Mouse (Mus musculus) ovary, postnatal 10 days (tissue): ENCODE results near the gene Lrrc41.

Experiments used
- DNase-seq: peaks from one replicate; pipeline ENCODE4 v3.0.0; 2022; ENCODE audit warnings: low spot score

Gene Lrrc41

DNA sequence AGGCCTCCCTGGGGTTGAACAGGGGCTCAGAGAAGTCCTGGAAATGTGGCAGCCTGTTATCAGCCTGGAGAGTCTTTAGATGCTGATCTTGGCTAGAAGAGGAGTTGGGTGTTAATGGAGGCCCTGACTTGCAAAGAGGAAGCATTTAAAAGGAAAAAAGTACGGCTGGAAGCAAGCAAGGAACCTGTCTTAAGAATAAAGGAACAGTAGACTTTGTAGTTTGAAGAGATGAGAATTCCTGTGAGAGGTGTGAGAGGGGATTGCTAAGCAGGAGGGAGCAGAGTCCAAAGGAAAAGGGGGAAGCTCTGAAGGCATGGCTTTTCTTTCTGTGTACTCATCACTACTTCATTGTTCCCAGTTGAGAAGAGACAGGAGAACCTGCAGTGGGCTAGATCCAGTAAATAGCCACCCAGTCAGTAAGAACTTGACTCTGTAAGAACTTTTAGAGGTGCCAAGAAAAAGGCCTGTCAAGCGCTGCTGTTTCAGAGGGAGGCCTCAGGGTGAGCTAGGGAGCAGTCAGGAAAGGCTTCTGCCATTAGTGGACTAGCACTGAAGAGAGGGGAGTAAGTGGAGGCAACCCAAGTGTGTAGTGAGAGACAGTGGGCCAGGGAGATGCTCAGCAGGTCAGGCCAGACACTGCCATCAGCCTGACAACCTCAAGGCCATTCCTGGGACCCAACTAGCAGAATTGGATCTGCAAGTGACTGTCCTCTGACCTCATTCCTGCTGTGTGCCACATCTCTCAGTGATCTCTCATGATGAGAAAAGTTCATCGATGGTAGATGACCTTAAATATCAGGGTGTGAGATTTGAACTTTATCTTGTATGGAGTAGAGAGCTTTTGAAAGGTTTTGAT, 2.4 kb downstream of the Lrrc41 start:
- DNase-seq, result no peak

DNA sequence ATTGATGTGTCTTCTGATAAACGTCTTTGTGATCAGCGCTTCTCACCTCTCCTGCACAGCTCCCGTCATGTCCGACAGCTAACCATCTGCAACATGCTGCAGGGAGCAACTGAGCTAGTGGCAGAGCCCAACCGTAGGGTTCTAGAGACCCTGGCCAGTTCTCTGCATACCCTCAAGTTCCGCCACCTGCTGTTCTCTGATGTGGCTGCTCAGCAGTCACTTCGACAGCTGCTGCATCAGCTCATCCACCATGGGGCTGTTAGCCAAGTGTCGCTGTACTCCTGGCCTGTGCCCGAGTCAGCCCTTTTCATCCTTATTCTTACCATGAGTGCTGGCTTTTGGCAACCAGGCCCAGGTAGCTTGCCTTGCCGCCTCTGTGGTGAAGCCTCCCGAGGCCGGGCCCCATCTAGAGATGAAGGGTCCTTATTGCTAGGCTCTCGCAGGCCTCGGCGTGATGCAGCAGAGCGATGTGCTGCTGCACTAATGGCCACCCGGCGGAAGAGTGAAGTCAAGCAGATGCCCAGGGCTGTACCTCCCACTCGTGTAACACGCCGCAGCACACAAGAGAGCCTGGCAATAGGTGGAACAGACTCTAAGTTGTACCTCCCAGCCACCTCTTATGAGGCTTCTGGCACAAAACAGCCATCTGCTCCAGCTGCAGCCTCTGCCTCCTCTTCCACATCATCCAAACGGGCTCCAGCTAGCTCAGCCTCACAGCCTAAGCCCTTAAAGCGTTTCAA, 13.6 kb downstream of the Lrrc41 start:
- no peak for DNase-seq

DNA sequence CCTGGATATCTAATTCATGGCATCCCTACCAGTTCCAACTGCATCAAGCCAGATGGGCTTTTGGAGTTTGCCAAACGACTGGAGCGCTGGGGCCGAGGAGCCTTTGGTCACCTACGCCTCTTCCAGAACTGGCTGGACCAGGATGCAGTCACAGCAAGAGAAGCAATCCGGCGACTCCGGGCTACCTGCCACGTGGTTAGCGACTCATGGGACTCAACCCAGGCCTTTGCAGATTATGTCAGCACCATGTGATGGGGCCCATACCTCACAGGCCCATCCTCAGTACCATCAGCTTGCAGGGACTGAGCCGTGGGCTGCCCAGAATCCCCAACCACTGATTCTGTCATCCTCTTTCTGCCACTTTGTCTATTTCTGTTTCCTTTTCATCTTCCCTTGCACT, 21.2 kb downstream of the Lrrc41 start:
- no peak for DNase-seq

DNA sequence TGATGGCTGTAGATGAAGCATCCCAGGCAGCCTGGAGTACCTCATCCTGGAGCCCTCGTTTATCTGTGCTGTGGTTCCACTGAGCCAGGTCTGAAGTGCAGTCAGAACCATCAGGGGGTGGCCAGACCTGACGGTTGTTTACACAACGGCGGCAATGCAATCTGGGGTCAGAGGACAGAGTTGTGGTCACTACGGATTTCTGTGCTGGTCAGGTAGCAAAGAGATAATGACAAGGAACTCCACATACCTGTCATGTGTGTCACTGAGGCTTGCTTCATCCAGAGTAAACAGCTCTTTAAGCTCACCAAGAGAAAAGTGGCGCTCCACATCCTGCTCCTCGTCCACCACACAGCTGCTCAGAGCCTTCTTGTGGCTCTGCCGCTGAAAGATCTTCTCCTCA, 22.1 kb downstream of the Lrrc41 start:
- no peak for DNase-seq

DNA sequence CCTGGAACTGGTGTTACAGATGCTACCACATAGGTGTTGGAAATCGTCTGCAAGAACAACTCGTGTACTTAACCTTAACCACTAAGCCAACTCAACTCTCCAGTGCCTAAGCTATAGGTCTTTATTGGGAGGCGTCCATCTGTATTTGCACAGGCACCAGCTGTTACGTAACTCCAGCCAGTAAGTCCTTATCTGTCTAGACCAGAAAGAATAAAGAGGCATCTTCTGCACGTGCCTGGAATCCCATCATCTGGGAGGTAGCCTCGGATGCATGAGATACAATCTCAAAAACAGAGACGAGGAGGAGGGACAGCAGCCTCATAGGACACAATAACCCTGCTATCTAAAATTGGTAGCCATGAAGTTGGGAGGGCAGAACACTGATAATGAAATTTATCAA, 25.9 kb downstream of the Lrrc41 start:
- no peak for DNase-seq

DNA sequence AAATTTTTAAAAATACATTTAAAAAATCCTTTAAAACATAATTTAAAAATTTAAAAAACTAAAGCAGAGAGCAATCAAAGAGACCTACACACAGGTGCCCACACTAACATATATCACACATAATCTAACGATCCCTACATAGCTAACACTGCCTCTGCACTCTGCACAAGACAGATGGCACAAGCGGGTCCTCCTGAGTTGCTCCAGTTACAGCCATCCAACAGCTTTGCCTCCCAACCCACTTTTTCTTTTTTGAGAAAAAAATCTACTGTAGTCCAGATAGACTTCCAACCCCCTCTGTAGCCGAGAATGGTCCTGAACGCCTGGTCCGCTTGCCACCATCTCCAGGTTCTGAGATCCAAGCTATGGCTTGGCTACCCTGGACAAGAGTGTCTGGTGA, 30.2 kb downstream of the Lrrc41 start:
- DNase-seq, result no peak

DNA sequence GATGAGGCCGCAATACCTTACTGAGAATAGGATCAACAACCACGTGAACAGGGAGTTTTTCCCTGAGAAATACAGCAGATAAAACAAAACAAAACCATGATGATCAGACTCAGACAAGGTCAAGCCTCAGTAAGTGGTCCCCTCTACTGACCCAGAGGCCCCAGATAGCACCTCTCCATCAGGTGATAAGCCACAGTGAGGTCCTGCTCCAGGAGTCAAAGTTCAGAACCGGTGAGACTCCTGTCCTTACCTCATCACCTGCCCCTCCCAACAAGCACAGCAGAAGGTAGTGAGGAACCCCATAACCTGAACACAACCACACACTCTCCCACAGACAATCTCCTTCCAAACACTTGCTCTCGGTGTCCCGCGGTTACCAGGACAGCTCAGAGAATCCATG, 35.6 kb downstream of the Lrrc41 start:
- DNase-seq, result no peak

DNA sequence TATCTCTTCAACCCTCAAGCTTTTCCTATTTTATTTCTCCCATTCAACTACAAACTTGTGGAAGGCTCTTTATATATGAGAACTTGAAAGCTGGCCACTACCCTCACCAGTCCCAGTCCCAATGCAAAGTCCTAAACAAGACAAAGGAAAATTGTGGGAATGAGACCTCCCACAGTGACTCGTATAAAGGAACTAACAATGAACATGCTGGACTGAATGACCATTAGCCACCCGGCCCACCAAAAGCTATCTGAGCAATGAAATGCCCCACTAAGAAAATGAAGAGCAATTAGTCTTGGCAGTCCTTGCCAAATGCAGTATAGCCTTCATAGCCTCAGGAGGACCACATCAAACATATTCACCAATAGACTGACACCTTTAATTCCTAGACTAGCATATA, 36.4 kb downstream of the Lrrc41 start:
- DNase-seq, result no peak

DNA sequence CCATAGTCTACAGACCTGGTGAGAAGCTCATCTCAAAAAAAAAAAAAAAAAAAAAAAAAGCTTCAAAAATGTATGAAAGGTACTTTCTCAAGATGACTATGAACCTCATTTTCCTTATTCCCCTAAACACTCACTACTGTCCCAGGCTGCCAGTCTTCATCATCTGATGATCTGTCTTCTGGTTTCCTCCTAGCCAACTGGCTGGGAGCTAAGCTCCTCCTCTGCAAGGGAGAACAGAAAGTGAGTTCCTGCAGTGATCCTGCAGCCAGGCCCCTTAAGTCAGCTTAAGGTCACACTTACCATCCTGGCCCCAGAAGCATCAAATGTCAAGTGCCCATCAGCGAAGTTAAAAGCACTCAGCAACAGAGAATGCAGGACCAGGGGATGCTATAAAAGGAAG, 47.7 kb downstream of the Lrrc41 start:
- no peak for DNase-seq

DNA sequence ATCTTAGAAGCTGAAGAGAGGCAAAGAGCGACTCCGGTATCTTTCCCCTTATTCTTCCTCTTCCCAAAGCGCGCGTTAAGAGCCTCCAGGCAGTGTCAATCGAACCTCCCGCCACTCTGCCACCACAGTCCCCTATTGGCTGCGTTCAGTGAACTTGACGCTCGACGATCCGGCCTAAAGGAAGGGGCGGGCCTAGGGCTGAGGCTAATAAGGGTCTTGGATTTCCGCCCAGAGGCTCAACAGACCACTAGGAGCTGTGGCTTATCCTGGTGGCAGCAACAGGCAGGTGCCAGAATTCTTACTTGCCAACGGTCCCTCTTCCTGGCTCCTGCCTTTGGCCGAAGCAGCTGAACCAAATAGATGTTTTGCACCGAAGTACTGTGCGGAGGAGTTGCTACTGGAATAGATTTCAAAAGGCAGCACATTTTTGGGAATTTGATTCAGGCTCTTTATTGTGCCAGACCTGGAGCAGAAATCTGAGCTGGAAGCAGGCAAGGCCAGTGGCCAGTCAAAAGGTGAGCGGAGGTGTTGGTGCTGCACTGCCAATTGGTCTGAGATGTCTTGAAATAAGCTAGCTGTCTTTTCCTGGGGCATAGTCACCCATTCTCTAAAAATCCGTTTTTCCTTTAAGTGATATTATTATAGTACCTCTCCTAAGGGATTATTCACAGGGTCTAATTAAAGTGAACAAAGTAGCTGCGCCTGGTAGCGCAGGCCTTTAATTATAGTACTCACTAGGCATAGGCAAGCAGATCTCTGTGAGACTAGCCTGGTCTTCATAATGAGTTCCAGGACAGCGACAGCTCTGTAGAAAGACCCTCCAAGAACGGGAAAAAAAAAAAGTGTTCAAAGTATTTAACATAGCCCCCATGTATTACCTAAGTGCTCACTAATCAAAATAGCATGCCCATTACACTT, 48.8 kb downstream of the Lrrc41 start, which contains the start of the genes Rad54l and Pomgnt1:
TSS of gene Rad54l (minus strand) at position 89 of the 918 bp plus-strand sequence.
TSS of gene Pomgnt1 (plus strand) at position 239 of the 918 bp plus-strand sequence.
- peak; percentile 33 for DNase-seq

DNA sequence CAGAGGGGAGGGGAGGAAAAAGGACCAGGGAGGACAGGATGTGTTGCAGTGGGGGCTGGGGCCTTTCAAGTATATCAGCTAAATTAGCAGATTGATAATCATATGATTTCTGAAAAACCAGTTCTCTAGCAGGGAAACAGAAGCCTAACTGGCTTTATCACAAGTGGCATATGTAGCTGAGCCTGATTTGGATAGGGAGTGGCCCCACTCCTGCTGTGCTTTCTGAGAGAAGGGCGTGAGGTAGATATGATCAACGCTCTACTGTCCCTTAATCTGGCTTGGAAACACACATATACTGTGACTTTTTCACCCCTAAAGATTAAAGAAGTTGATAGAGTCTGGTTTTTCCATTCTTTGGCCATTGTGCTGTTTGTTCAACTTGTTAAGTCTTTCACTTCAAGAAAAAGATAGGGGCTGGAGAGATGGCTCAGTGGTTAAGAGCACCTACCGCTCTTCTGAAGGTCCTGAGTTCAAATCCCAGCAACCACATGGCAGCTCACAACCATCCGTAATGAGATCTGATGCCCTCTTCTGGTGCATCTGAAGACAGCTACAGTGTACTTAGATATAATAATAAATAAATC, 50.8 kb downstream of the Lrrc41 start:
- no peak for DNase-seq

DNA sequence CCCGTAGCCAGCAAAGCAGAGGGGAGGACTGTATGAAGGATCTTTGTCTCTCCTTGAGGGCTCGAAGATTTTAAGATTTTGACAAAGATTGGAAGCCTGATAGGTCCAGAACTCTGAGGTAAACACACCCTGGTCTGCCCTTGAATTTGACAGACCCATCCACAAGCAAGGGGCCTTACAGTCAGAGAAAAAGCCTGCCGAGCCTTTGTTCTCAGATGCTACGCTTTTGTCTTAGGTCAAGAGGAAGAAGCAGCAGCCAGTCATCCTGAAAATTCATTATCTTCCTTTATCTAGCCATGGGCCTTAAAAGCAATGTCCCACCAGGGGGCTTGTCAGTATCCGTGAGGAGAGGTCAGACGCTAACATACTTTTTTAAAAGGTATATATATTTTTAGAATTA, 52.9 kb downstream of the Lrrc41 start:
- no peak for DNase-seq

DNA sequence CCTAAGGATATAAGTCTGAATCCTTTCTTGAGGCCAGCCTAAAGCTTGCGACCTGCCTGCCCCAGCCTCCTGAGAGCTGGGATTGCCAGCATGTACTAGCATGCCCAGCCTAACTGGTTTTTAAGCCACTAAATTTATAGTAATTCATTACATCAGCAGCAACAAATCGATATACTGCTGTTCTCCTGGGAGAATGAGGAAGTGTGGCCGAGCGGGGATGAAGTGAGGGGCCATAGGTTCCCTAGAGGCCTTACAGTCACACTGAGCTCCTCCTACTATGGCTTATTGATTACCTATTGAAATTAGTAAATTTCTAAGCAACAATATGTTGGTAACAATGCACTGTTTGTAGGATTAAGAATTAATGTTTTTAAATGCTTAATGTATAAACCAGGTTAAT, 58.1 kb downstream of the Lrrc41 start:
- no peak for DNase-seq

DNA sequence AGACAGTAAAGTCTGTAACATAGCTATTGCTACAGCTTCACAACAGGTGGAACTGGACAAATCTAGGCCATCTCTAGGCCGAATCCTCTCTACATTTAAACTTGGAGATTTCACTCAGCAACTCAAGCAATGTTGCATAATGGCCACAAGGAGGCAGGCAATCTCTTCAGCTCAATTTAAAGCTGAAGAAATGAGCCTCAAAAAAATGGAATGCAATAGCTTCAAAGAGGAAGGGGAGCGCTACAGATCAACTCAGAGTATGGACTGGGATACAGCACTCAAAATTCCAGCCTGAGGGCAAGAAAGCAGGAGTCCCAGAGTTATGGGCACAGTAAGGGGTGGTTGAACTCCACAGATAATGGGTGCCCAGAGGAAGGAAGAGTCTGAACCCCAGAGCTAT, 59.9 kb downstream of the Lrrc41 start:
- no peak for DNase-seq

DNA sequence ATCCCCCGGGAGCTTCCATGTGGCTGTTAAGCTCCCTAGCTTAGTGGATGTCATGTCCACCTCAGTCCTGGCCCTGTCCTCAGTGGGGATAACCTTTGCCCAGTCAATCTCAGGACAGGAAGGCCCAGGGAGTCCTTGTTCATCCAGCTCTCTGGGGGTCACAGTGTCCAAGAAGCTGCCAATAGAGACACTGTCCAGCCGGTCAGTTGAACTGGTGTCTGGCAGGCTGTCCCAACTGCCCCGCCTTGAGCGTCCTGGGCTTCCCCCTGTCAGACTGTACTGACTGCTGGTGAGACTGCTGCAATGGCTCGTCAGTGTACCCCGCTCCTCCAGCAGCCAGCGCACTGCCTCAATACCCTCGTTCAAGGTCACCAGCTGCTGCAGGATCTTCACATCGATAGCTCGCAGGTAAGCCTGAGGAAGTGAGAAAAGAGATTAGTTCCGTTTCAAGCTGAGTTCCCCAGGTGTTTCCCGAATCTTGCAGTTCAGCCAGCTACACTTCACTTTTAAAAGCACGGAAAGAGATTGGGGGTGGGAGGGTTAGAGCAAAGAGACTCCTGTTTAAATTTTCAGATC, 62.4 kb downstream of the Lrrc41 start:
- DNase-seq, result no peak

DNA sequence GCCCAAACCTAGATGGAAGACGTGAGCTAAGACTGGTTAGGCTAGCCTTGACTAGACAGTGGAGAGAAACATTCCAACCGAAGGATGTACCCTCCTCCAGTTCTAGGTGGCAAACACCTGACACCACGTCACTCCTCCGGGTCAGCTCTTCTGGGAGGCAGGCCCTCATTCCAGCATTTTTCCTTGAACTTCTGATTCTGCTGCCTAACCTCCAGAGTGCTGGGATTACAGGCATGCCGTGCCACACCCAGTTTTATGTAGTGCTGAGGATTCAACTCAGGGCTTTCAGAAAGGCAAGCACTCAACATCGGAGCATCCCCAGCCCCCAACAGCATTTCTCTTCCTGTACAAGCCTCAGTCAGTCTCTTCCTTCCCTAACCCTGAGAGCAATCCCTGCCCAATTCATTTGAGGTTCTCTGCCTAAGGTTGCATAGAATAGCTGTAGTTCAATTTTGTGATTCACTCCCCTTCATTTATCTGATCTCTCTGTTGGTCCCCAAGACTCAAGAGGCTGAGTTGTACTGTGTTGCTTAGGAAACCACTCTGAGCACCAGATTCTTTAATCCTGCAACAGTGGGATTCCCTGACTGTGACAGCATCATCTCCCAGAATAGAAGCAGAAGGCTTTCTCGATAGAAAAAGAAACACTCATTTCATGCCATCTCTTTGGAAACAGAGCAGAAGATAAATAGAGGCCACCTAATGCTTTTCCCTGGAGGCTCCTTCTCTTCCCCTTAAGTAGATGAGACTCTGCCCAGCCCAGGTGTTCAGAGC, 65.9 kb downstream of the Lrrc41 start:
- DNase-seq, result no peak

DNA sequence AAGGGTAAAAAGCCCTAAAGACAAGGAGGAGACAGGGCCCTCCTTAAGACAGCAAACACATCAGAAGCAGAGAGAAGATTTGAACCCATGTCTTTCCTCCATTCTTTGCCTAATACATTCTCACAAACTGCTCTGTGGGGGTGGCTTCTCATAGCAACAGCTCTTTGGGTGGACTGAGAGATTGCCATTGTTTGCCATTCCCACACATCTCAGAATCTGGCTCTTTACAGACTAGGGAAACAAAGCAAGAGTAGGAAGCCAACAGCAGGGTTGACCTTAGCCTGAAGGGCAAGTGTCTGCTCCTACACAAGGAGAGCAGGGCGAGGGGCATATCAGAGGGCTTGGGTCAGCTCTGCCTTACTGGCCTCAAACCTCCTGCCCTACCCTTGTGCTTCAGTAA, 66.7 kb downstream of the Lrrc41 start:
- DNase-seq, result no peak

DNA sequence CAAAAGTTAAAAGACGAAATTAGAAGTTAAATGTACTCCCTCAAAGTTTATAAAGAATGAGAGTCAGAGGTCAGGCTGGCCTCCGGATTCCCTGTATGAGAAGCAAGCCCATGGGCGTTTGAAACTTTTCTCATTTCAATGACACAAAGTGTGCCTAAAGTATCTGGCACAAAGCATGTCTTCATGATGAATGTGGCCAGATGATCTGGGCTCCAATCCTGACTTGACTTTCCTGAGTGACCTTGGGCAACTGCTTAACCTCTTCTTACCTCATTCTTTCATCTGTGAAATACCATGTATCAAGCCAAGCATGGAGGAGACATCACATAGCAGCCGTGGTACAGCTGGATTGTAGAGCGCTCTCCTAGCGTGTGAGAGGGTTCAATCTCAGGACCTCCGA, 67.2 kb downstream of the Lrrc41 start:
- DNase-seq, result no peak

DNA sequence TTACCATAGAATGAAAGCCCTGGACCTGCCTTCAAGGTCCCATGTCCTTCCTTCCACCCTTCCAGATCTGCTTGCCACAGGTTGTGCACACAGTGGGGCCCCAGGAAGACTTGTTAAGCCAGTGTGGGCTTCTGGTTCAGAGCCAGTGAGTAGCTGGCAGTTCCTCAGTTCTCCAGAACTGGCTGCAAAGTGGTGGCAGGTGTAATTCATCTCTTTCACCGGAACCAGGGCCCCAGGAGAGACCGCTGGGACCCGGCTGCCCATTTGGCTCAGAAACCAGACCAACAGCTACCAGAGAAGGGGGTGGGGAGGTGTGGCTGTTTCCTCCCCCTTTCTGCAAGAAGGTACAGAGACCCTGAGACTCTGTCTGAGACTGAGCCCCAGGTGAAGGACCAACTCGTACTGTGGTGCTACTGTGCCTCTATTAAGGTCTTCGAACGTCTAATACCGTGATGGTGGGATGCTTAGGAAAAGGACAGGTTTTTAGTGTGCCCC, 68.3 kb downstream of the Lrrc41 start:
- DNase-seq, result no peak

DNA sequence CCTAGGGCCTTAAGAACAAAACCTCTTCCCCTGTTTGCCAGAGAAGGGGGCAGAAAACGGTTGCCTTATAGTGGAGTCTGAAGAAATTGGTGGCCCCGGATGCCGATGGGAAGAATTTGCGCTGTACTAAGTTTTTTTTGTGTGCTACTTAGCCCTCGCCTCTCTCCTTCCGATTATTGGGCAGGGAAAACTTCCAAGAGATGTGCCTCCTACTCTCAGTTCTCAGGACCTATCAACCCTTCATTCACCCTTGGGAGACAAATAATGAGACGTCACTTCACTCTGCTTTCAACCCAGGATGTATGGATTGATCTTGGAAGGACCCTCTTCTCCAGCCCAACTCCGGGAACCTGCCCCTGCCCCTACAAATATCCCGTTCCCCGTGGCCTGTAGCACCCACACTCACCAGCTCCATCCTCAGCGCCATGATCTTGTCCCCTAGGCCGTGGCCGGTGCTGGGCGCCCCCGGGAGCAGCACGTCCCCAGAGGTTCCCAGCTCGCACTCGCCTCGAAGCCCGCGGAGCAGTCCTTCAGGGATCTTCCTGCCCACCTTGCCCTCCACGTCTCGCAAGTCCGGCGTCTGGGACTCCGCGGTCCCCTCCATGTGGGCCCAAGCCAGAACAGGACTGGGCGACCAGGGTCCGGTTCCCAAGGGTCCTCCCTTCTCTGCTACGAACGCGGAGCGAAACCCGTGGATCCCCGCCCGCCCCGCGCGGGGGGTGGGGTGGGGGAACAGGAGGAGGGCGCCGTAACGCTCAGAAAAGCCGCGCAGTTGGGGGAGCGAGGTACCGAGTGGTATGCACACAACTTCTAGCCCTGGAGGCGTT, 69.0 kb downstream of the Lrrc41 start:
- peak; percentile 56 for DNase-seq
